Mouse (Mus musculus): Measurements from ENCODE around the gene Cryab. TPM values are rescaled to one million over a fixed set of nuclear protein-coding genes. Genes with fewer than 3 reads are reported as not detected.

The Cryab gene
- polyA plus RNA-seq (2011; ENCODE audit: insufficient read length, low read depth, missing spikeins), result 155 and 186 TPM in 2 replicates

GRCm38 (mm10) chr9:50751323-50751722 is at the start of gene Cryab:
Cryab (plus strand) TSS chr9:50751325.
- no peak for TF ChIP-seq CTCF (IDR thresholded peaks at IDR 0.05; ENCODE audit: borderline replicate concordance, insufficient read depth, low read length)
- no peak for TF ChIP-seq POLR2A (IDR thresholded peaks at IDR 0.05; ENCODE audit: low read depth, low read length)
- peaks cover 12% of the 10 kb centered on the region for H3K4me1 ChIP-seq (ENCODE audit: control insufficient read depth, insufficient read depth, low read length)
- peak within 1 kb of the TSS; percentile 90 for H3K27ac ChIP-seq (ENCODE audit: insufficient read depth, low read length)
- no peak within 1 kb of the TSS for H3K4me3 ChIP-seq (ENCODE audit: insufficient read depth, low read length)

DNA sequence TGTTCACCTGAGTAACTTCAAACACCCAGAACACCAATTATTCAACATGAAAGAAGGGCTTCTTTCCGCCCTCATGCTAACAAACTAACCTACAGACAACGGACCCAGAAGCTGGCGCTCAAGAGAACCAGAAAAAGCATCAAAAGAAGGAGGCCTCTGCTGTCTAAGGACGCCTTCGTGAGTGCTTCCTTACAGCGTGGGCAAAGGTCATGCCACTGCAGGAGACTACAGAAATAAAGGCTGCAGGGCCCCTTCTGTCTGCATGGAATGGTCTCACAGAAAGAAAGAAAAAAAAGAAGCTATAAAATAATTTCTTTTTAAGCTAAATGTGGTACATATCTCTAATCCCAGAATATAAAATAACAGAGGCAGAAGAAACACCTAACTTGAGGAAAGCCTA is 46.2 kb upstream of the Cryab start:
- H3K27ac ChIP-seq (ENCODE audit: insufficient read depth, low read length), result no peak overlapping the region
- H3K4me1 ChIP-seq (ENCODE audit: control insufficient read depth, insufficient read depth, low read length), result no peaks in the 10 kb centered on the region
- H3K4me3 ChIP-seq (ENCODE audit: insufficient read depth, low read length), result no peak overlapping the region
- TF ChIP-seq CTCF (IDR thresholded peaks at IDR 0.05; ENCODE audit: borderline replicate concordance, insufficient read depth, low read length), result no peak
- TF ChIP-seq POLR2A (IDR thresholded peaks at IDR 0.05; ENCODE audit: low read depth, low read length), result no peak

DNA sequence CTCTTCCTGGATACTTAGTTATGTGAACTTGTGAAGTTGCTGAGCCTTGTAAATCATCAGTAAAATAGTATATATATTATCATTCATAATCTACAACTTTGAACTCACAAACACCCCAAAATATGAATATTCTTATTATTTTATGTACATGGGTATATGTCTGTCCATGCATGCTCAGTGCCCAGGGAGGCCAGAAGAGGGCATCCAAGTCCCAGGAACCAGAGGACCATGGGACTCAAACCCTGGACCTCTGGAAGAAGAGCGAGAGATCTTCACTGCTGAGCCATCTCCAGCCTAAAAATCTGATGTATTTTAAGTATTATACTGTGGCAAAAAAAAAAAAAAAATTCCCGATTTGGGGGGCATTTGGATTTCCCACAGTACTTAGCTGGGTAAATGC is 42.0 kb upstream of the Cryab start:
- Histone ChIP-seq H3K4me1 (ENCODE audit: control insufficient read depth, insufficient read depth, low read length) (no peaks in the 10 kb centered on the region), H3K4me3 (ENCODE audit: insufficient read depth, low read length) (no peak overlapping the region), H3K27ac (ENCODE audit: insufficient read depth, low read length) (no peak overlapping the region)
- TF ChIP-seq POLR2A (IDR thresholded peaks at IDR 0.05; ENCODE audit: low read depth, low read length) (no peak), CTCF (IDR thresholded peaks at IDR 0.05; ENCODE audit: borderline replicate concordance, insufficient read depth, low read length) (peak; percentile 72)

DNA sequence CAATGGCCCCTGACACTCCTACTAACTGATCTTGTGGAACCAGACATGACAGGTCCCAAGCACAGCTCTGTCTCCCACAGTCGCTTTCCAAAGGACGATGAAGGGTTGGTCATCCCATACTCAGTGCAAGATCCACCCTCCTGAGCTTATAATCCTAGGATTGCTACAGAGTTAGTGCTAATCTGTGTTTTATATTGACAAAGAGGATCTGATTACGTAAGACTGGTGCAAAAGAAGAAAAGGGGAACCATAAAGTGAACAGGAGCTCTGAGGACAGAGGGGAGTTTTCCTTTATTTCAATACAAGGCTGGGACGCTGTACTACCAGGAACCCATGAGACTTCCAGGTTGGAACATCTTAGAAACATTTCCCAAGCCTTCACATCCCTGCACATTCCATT is 39.8 kb upstream of the Cryab start:
- Histone ChIP-seq H3K27ac (ENCODE audit: insufficient read depth, low read length) (no peak overlapping the region), H3K4me3 (ENCODE audit: insufficient read depth, low read length) (no peak overlapping the region), H3K4me1 (ENCODE audit: control insufficient read depth, insufficient read depth, low read length) (no peaks in the 10 kb centered on the region)
- TF ChIP-seq CTCF (IDR thresholded peaks at IDR 0.05; ENCODE audit: borderline replicate concordance, insufficient read depth, low read length) (no peak), POLR2A (IDR thresholded peaks at IDR 0.05; ENCODE audit: low read depth, low read length) (no peak)

GRCm38 (mm10) chr9:50714188-50714587 is 36.9 kb upstream of the Cryab start:
- Histone ChIP-seq H3K4me1 (ENCODE audit: control insufficient read depth, insufficient read depth, low read length) (no peaks in the 10 kb centered on the region), H3K4me3 (ENCODE audit: insufficient read depth, low read length) (no peak overlapping the region), H3K27ac (ENCODE audit: insufficient read depth, low read length) (no peak overlapping the region)
- TF ChIP-seq POLR2A (IDR thresholded peaks at IDR 0.05; ENCODE audit: low read depth, low read length) (no peak), CTCF (IDR thresholded peaks at IDR 0.05; ENCODE audit: borderline replicate concordance, insufficient read depth, low read length) (no peak)

- Histone ChIP-seq H3K27ac (ENCODE audit: insufficient read depth, low read length) (no peak overlapping the region), H3K4me3 (ENCODE audit: insufficient read depth, low read length) (no peak overlapping the region), H3K4me1 (ENCODE audit: control insufficient read depth, insufficient read depth, low read length) (no peaks in the 10 kb centered on the region)
- TF ChIP-seq POLR2A (IDR thresholded peaks at IDR 0.05; ENCODE audit: low read depth, low read length), result no peak
- no peak for TF ChIP-seq CTCF (IDR thresholded peaks at IDR 0.05; ENCODE audit: borderline replicate concordance, insufficient read depth, low read length)
Measured at GRCm38 (mm10) chr9:50718878-50719277, 32.2 kb upstream of the Cryab start.

GRCm38 (mm10) chr9:50721061-50721460 is 30.1 kb upstream of the Cryab start:
- Histone ChIP-seq H3K4me1 (ENCODE audit: control insufficient read depth, insufficient read depth, low read length) (no peaks in the 10 kb centered on the region), H3K4me3 (ENCODE audit: insufficient read depth, low read length) (no peak overlapping the region), H3K27ac (ENCODE audit: insufficient read depth, low read length) (no peak overlapping the region)
- TF ChIP-seq POLR2A (IDR thresholded peaks at IDR 0.05; ENCODE audit: low read depth, low read length), result no peak
- TF ChIP-seq CTCF (IDR thresholded peaks at IDR 0.05; ENCODE audit: borderline replicate concordance, insufficient read depth, low read length), result no peak

DNA sequence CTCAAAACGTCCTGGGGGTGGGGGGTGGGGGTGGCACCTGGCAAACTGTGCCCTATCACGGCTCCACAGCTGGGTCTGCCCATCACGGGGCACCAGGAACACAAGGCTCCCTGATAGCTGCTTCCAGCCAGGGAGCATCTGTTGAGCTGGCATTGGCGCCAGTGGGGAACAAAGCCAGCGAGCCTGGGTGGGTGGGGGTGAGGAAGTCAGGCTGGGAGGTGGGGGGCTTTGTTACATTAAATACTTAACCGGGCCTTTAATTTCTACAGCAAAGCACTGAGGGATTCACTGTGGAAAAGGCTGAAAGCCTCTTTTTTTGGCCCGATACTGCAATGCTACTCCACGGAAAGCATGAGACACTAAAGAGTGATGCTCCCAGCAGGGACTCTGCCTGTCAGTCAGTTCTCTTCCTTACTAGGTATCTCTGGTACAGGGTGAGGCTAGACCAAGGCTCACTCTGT is 28.6 kb upstream of the Cryab start:
- Histone ChIP-seq H3K4me3 (ENCODE audit: insufficient read depth, low read length) (no peak overlapping the region), H3K4me1 (ENCODE audit: control insufficient read depth, insufficient read depth, low read length) (no peaks in the 10 kb centered on the region), H3K27ac (ENCODE audit: insufficient read depth, low read length) (no peak overlapping the region)
- TF ChIP-seq CTCF (IDR thresholded peaks at IDR 0.05; ENCODE audit: borderline replicate concordance, insufficient read depth, low read length) (no peak), POLR2A (IDR thresholded peaks at IDR 0.05; ENCODE audit: low read depth, low read length) (no peak)

DNA sequence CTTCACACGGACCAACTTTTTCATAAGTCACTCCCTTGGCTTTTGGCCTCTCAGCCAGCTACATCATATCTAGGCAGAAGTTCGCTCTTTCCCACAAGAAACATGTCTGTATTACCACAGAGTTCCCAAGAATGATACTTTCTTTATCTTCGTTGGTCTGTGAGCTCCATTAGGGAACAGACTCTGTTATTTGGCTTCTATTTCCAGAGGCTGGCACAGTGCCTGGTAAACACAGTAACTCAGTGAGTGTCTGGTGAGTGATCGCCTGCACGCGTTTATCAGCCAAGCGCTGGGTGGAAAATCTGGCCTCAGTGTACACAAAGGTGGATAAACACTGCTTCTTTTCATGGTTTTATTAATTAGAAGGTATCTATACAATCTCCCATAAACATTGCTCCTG is 27.7 kb upstream of the Cryab start:
- no peak overlapping the region for H3K27ac ChIP-seq (ENCODE audit: insufficient read depth, low read length)
- TF ChIP-seq CTCF (IDR thresholded peaks at IDR 0.05; ENCODE audit: borderline replicate concordance, insufficient read depth, low read length) (no peak), POLR2A (IDR thresholded peaks at IDR 0.05; ENCODE audit: low read depth, low read length) (no peak)

DNA sequence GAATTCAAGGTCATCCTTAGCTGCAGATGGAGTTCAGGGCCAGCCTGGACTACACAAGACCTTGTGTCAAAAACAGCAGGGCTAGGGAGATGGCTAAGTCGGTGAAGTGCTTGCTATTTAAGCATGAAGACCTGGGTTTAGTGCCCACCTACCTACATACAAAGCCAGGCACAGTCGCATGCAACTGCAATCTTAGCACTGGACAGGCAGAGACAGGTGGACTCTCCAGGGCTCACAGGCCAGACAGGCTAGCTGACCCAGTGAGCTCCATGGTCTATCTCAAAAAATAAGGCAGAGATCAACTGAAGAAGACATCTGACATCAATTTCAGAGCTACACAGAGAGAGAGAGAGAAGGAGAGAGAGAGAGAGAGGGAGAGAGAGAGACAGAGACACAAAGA is 27.0 kb upstream of the Cryab start:
- no peaks in the 10 kb centered on the region for H3K4me1 ChIP-seq (ENCODE audit: control insufficient read depth, insufficient read depth, low read length)

More for the DNA sequence above, 27.7 kb upstream of the Cryab start:
- H3K4me1 ChIP-seq (ENCODE audit: control insufficient read depth, insufficient read depth, low read length), result no peaks in the 10 kb centered on the region
- no peak overlapping the region for H3K4me3 ChIP-seq (ENCODE audit: insufficient read depth, low read length)

More for the DNA sequence above, 27.0 kb upstream of the Cryab start:
- Histone ChIP-seq H3K27ac (ENCODE audit: insufficient read depth, low read length) (no peak overlapping the region), H3K4me3 (ENCODE audit: insufficient read depth, low read length) (no peak overlapping the region)
- TF ChIP-seq POLR2A (IDR thresholded peaks at IDR 0.05; ENCODE audit: low read depth, low read length) (no peak), CTCF (IDR thresholded peaks at IDR 0.05; ENCODE audit: borderline replicate concordance, insufficient read depth, low read length) (no peak)

Data from embryonic fibroblast, embryonic 13.5 days (primary cell).